Mouse (Mus musculus): ENCODE data around the gene Vmn1r88.

Vmn1r88 gene

DNA sequence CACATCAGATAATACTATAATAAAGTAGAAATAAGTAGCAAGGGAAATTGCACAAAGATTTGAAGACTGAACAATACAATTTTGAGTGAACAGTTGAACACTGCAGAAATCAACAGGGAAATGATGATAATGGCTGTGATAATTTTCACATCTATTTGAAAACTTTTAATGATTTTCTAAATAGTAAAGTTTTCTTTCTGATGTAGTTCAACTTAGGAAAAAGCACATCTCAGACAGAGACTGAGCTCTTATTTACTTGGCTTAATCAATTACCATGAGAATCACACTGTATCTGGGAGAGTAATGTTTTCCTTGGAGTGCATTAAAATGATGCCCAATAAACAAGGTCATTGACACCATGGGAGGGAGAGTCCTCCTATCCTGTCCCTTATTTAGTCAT is at the start of gene Vmn1r88:
Gene Vmn1r88 (plus strand): TSS at position 301 of the 400 bp plus-strand sequence.
- DNase-seq = no peak

DNA sequence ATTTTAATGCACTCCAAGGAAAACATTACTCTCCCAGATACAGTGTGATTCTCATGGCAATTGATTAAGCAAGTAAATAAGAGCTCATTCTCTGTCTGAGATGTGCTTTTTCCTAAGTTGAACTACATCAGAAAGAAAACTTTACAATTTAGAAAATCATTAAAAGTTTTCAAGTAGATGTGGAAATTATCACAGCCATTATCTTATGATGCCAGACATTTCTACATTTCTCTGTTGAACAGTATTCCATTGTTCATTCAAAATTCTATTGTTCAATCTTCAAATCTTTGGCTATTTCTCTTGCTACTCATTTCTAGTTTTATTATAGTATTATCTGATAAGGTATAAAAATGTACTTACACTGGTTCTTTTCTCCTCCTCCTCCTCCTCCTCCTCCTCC is 39.6 kb upstream of the Vmn1r88 start, which contains the start of gene Vmn1r86:
Gene Vmn1r86 (minus strand): TSS at position 101 of the 400 bp plus-strand sequence.
- no peak for DNase-seq

- peak; percentile 12 for DNase-seq
Measured at GRCm38 (mm10) chr7:13123554-13124153, 35.7 kb upstream of the Vmn1r88 start.

- no peak for DNase-seq
Measured at GRCm38 (mm10) chr7:13131856-13132255, 27.5 kb upstream of the Vmn1r88 start.

- no peak for DNase-seq
Measured at GRCm38 (mm10) chr7:13137340-13137739, 22.0 kb upstream of the Vmn1r88 start.

GRCm38 (mm10) chr7:13140057-13140456 is 19.3 kb upstream of the Vmn1r88 start, which contains the start of gene Vmn1r87:
Gene Vmn1r87 (minus strand): TSS chr7:13140157.
- DNase-seq = no peak

GRCm38 (mm10) chr7:13212720-13213119 is 53.4 kb downstream of the Vmn1r88 start, which contains the start of gene Vmn1r89:
Gene Vmn1r89 (plus strand): TSS chr7:13213020.
- no peak for DNase-seq
